Mouse (Mus musculus) embryonic facial prominence, embryonic 14.5 days (tissue): Measurements from ENCODE around the gene Plcb4. TPM values are rescaled to one million over a fixed set of nuclear protein-coding genes. Genes with fewer than 3 reads are reported as not detected.
A peak's percentile ranks its signal among the peaks of the same experiment; 100 is the strongest.

Experiments used
- ATAC-seq: fragments of 200-750 bp; cut with Nextera tagmentation; 2 replicates; pipeline ENCODE4 v1.8.0; 2017; ENCODE audit warnings: low read depth, moderate number of reproducible peaks, moderate TSS enrichment
- DNase-seq: peaks from one replicate; pipeline ENCODE4 v3.0.0-alpha.2; 2015; ENCODE audit warnings: low spot score
- H3K27ac ChIP-seq: fragments of 300-500 bp; sonication (generic); replicated peaks from 2 replicates; pipeline ENCODE4 v1.5.1; 2014; ENCODE audit warnings: low read depth, mild to moderate bottlenecking, low read length, moderate library complexity
- H3K27me3 ChIP-seq: fragments of 300-500 bp; sonication (generic); replicated peaks from 2 replicates; pipeline ENCODE4 v1.6.1; 2014; ENCODE audit warnings: low read length; ENCODE audit not compliant: control insufficient read depth, insufficient read depth
- H3K36me3 ChIP-seq: fragments of 300-500 bp; sonication (generic); 2 replicates; pipeline ENCODE4 v1.6.1; 2014; ENCODE audit warnings: low read length, mixed read lengths; ENCODE audit not compliant: control insufficient read depth, insufficient read depth
- H3K4me1 ChIP-seq: fragments of 300-500 bp; sonication (generic); 2 replicates; pipeline ENCODE4 v1.6.1; 2014; ENCODE audit warnings: antibody characterized with exemption, low read length; ENCODE audit not compliant: control insufficient read depth, insufficient read depth
- H3K4me2 ChIP-seq: fragments of 300-500 bp; sonication (generic); 2 replicates; pipeline ENCODE4 v1.6.1; 2014; ENCODE audit warnings: low read depth, mild to moderate bottlenecking, low read length, moderate library complexity, mixed read lengths
- H3K4me3 ChIP-seq: fragments of 300-500 bp; sonication (generic); 2 replicates; pipeline ENCODE4 v1.5.1; 2014; ENCODE audit warnings: low read depth, mild to moderate bottlenecking, low read length
- H3K9ac ChIP-seq: fragments of 300-500 bp; sonication (generic); 2 replicates; pipeline ENCODE4 v1.6.1; 2014; ENCODE audit warnings: low read depth, mild to moderate bottlenecking, low read length, moderate library complexity, mixed read lengths
- H3K9me3 ChIP-seq: fragments of 300-500 bp; sonication (generic); 2 replicates; pipeline ENCODE4 v1.6.1; 2016; ENCODE audit warnings: low read length; ENCODE audit not compliant: control insufficient read depth
- WGBS: fragments of 180-500 bp; shearing (Covaris S2); extraction: QIAGEN DNeasy Blood & Tissue Kit; methylation state at CpG from one replicate; pipeline ENCODE4 v1.1.7; 2014; 5-methylcytosine and 5-hydroxymethylcytosine counted together
- polyA plus RNA-seq: library from polyadenylated mRNA; unstranded; fragments of >200 nt; fragmentation: Nextera tagmentation; extraction: Ambion mirVana; gene quantifications from 2 replicates; pipeline ENCODE4 v1.2.1, GENCODE M21; 2014

Gene Plcb4
- polyA plus RNA-seq, 1 experiment from 2014 or later: 20.8 TPM

DNA sequence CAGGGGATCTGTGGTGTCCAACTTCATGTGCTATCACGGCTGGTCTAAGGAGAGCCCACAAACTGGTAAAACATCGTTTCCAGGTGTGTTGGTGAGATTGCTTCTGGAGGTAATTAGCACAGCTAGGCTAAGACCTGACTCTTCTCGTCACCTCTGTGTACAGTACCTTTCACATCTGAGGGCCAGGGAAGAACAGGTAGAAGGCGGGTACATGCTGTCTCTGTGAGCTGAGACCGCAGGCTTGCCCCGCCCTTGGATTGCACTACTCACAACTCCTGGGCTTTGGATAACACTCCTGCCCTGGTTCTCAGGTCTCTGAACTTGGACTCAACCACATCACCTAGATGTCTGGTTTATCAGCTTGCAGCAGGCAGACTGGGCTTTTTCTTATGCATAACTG is 128.6 kb downstream of the Plcb4 start:
- Histone ChIP-seq H3K9ac (no peak overlapping the region), H3K4me2 (no peak overlapping the region), H3K36me3 (no peaks in the 10 kb centered on the region), H3K9me3 (peaks cover 10% of the 10 kb centered on the region; the same call in 1 of the 2 replicates), H3K4me3 (no peak overlapping the region), H3K27me3 (no peaks in the 10 kb centered on the region), H3K4me1 (no peaks in the 10 kb centered on the region), H3K27ac (no peak overlapping the region)
- ATAC-seq: no peak
- 92% methylated on average over 6 of the region's 6 CpGs for WGBS
- no peak for DNase-seq

DNA sequence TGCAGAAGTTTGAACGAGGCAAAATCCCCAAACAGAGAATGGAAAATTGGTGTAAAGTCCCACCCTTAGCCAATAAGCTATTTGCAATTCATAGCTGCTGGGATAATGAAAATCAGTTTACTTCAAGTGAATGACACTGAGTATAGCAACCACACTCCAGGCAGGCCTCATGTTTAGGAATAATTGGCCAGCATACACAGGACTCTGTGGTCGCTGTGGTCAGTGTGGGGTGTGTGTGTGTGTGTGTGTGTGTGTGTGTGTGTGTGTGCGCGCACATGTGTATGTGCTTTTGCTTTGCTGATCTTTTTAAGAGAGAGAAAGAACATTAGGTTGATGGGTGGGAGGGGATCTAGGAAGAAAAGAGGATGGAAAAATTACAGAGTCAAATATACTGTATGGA is 134.1 kb downstream of the Plcb4 start:
- no peak overlapping the region for H3K9ac ChIP-seq
- DNase-seq: no peak
- H3K27ac ChIP-seq: no peak overlapping the region
- 0 out of 2 replicates have a peak, but pooled peaks cover 7% of the 10 kb centered on the region for H3K4me1 ChIP-seq
- H3K27me3 ChIP-seq: no peaks in the 10 kb centered on the region
- peaks cover 8% of the 10 kb centered on the region; the same call in 1 of the 2 replicates for H3K9me3 ChIP-seq
- H3K36me3 ChIP-seq: no peaks in the 10 kb centered on the region
- H3K4me3 ChIP-seq: no peak overlapping the region
- WGBS: 85% methylated on average over 4 of the region's 4 CpGs
- H3K4me2 ChIP-seq: no peak overlapping the region
- ATAC-seq: no peak

- 81% methylated on average over 5 of the region's 5 CpGs for WGBS
- Histone ChIP-seq H3K9me3 (peaks cover 8% of the 10 kb centered on the region; the same call in 1 of the 2 replicates), H3K4me1 (0 out of 2 replicates have a peak, but pooled peaks cover 10% of the 10 kb centered on the region), H3K9ac (no peak overlapping the region), H3K27ac (no peak overlapping the region), H3K4me3 (no peak overlapping the region), H3K36me3 (no peaks in the 10 kb centered on the region), H3K4me2 (no peak overlapping the region), H3K27me3 (no peaks in the 10 kb centered on the region)
- DNase-seq (no peak), ATAC-seq (no peak)
Measured at GRCm38 (mm10) chr2:135796684-135797083, 137.9 kb downstream of the Plcb4 start.

GRCm38 (mm10) chr2:135797677-135798546 is 139.1 kb downstream of the Plcb4 start:
- peak overlapping the region; percentile 44 for H3K27ac ChIP-seq
- DNase-seq: peak; percentile 55

DNA sequence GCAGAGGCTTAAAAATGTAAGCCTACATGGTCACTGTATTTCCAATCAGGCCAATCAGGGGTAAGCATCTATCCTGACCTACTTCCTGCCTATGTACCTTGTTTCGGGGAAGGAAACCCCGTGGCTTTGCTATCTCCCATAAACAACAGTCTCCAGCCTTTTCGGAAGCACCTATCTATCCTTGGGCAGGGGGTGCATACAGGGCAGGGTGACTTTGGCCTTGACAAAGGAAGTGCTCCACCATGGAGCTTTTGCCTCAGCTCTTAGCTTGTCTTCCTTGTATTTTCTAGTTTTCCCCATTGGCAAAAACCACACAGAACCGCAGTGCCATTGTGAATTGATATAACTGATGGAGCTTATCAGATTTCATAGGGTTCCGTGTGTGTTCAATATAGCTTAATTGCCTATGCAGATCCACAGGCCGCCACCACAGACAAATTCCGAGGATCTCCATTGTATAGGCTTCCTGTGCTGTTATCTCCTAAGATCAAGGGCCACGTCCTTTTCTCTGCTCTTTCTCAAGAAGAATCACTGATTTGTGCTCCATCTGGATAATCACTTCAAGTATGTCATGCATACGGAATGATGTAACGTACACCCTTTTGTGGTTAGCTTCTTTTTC is 140.4 kb downstream of the Plcb4 start:
- H3K9me3 ChIP-seq: no peaks in the 10 kb centered on the region
- no peaks in the 10 kb centered on the region for H3K27me3 ChIP-seq
- DNase-seq: no peak
- 68% methylated on average over 10 of the region's 10 CpGs for WGBS
- no peak overlapping the region for H3K4me2 ChIP-seq
- no peak overlapping the region for H3K9ac ChIP-seq
- H3K36me3 ChIP-seq: no peaks in the 10 kb centered on the region
- no peak overlapping the region for H3K27ac ChIP-seq
- 0 out of 2 replicates have a peak, but pooled peaks cover 10% of the 10 kb centered on the region for H3K4me1 ChIP-seq
- no peak overlapping the region for H3K4me3 ChIP-seq
- ATAC-seq: no peak

More at GRCm38 (mm10) chr2:135797677-135798546, 139.1 kb downstream of the Plcb4 start:
- Histone ChIP-seq H3K9me3 (no peaks in the 10 kb centered on the region), H3K9ac (no peak overlapping the region), H3K4me3 (no peak overlapping the region), H3K27me3 (no peaks in the 10 kb centered on the region), H3K36me3 (no peaks in the 10 kb centered on the region), H3K4me2 (no peak overlapping the region), H3K4me1 (0 out of 2 replicates have a peak, but pooled peaks cover 10% of the 10 kb centered on the region)
- peak; percentile 69 for ATAC-seq
- WGBS: 20% methylated on average over 5 of the region's 5 CpGs

GRCm38 (mm10) chr2:135800385-135800784 is 141.6 kb downstream of the Plcb4 start:
- H3K4me1 ChIP-seq: 0 out of 2 replicates have a peak, but pooled peaks cover 10% of the 10 kb centered on the region
- peak; percentile 24 for DNase-seq
- no peaks in the 10 kb centered on the region for H3K36me3 ChIP-seq
- peak; percentile 28; the same call in 1 of the 2 replicates for ATAC-seq
- H3K4me2 ChIP-seq: no peak overlapping the region
- H3K9me3 ChIP-seq: no peaks in the 10 kb centered on the region
- no peak overlapping the region for H3K9ac ChIP-seq
- H3K4me3 ChIP-seq: no peak overlapping the region
- H3K27ac ChIP-seq: no peak overlapping the region
- 66% methylated on average over 6 of the region's 6 CpGs for WGBS
- no peaks in the 10 kb centered on the region for H3K27me3 ChIP-seq

DNA sequence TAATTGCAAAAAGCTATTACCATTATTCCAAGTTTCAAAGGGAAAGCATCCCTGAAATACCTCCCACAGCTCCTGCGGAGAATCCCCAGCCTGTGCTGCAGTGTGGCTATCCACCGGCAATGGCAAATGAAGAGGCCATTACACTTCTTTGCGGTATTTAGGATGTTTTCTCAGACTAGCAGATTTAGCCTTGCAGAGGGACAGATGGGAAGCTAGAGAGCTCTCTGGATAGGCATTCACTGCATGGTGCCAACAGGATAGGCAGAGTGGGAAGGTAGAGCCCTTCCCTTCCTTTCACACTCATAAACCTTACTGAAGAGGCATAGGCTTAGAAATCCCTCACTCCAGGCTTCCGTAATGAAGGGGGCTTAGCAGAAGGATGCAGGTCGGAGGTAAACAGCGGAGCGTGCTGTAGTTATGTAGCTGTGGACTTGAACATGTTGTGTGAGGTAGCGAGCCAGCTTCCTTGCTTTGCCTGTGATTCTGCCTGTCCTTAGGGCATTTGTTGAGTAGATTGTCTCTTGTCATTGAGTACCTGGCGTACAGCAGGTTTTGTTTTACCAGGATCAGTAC is 144.2 kb downstream of the Plcb4 start:
- H3K9ac ChIP-seq: no peak overlapping the region
- H3K4me2 ChIP-seq: no peak overlapping the region
- no peak overlapping the region for H3K4me3 ChIP-seq
- ATAC-seq (no peak), DNase-seq (no peak)
- H3K9me3 ChIP-seq: no peaks in the 10 kb centered on the region
- H3K27ac ChIP-seq: no peak overlapping the region
- H3K27me3 ChIP-seq: no peaks in the 10 kb centered on the region
- H3K4me1 ChIP-seq: 0 out of 2 replicates have a peak, but pooled peaks cover 2% of the 10 kb centered on the region
- no peaks in the 10 kb centered on the region for H3K36me3 ChIP-seq
- WGBS: 87% methylated on average over 9 of the region's 9 CpGs

DNA sequence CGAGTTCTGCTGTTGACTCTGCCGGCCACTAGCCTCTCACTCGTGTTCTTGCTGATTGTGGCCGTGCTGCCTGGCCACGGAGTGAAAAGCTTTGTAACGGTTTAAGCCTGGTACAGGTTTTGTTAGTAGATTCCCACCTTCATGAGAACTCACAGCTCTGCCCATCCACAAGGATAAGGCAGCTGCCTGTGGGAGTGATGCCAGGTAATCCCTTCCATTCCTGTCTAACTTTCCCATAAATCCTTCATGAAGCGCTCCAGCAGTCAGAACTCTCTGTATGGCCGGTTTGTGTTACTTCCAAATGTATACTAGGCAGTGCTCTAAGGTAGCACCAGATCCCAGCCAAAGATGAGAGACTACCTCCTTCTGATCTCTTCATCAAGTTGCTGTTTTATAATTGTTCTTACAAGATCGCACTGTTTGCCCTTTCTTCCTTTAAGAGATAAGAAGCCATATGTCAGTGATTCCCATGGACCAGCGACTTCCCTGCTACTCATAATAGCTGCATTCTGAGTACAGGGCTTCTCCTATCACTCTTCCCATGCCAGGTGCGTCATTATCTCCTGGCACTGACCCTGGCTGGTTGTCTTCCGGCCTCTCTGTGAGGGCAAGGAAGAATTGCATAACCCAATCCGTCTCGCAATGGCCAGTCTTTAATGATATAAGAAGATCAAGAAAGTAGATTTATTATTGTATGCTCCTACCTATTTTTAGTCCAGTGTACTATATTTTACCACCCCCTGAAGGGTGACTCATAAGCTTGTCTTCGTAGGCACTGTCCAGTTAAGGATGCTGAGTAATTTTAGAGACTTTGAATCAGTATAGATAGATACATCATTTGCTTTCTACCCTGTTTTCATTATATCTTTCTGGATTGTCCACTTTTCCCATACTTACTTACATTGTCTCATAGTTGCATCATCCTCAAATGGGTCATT is 147.2 kb downstream of the Plcb4 start:
- DNase-seq (no peak), ATAC-seq (no peak)
- Histone ChIP-seq H3K9ac (no peak overlapping the region), H3K4me3 (no peak overlapping the region), H3K36me3 (no peaks in the 10 kb centered on the region), H3K27ac (no peak overlapping the region), H3K4me1 (no peaks in the 10 kb centered on the region), H3K27me3 (no peaks in the 10 kb centered on the region), H3K4me2 (no peak overlapping the region), H3K9me3 (no peaks in the 10 kb centered on the region)
- 88% methylated on average over 15 of the region's 15 CpGs for WGBS
